Comparison of ENCODE assay signal across 11 mouse cellular contexts in the genomic region with DNA sequence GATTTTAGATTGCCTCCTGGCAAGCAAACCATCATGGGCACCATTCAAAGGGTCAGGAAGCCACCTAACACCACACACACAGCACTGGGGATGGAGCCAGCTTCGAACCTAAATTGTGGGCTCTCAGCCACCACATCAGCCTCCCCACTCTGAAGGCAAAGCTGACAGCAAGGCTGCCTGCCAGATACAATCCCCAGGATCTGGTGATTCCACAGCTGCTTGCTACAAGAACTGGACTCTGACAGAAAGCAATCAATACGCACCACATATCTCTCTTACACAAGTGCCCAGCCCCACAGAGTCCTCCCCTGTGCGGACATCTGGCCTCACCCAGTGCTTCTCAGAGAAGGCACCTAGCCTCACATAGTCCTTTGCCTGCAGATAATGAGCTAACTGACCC. TPM values are rescaled to one million over a fixed set of nuclear protein-coding genes. Genes with fewer than 3 reads are reported as not detected.
DNase-seq lines count a peak whose midpoint lies in the region; ATAC-seq and TF ChIP-seq lines count a peak whose summit lies in the region.
"Had no signal": no experiment of that assay in that cellular context is flagged by ENCODE, and none has a peak within 500 bp of the region (broad histone marks: within the 10 kb centered on the region; RNA-seq: fewer than 3 reads in every experiment).

No protein-coding gene starts in this region.

- no peak overlapping the region for H3K4me2 ChIP-seq in forebrain, embryonic 12.5 days
- H3K4me2 ChIP-seq in forebrain, embryonic 15.5 days (replicated peaks): no peak overlapping the region
- H3K4me2 ChIP-seq in lung, embryonic 14.5 days: peak overlapping the region; percentile 10; the same call in 1 of the 2 replicates
- no peak overlapping the region for H3K4me2 ChIP-seq in embryonic facial prominence, embryonic 14.5 days (ENCODE audit: low read depth, low read length)
- H3K4me2 ChIP-seq in liver, embryonic 16.5 days (ENCODE audit: low read depth, low read length): peak overlapping the region; percentile 42
- H3K4me2 ChIP-seq: limb, embryonic 15.5 days had no signal

- H3K27ac ChIP-seq in forebrain, embryonic 12.5 days: no peak overlapping the region
- H3K27ac ChIP-seq in forebrain, embryonic 15.5 days (replicated peaks): no peak overlapping the region
- peak overlapping the region; percentile 50; the same call in 1 of the 2 replicates for H3K27ac ChIP-seq in lung, embryonic 14.5 days (ENCODE audit: low read depth)
- H3K27ac ChIP-seq in embryonic facial prominence, embryonic 14.5 days (replicated peaks; ENCODE audit: low read depth, low read length): no peak overlapping the region
- peak overlapping the region; percentile 21 for H3K27ac ChIP-seq in liver, embryonic 16.5 days (ENCODE audit: low read length)
- H3K27ac ChIP-seq: limb, embryonic 15.5 days had no signal

- H3K27me3 ChIP-seq in forebrain, embryonic 12.5 days: no peaks in the 10 kb centered on the region
- H3K27me3 ChIP-seq in forebrain, embryonic 15.5 days: no peaks in the 10 kb centered on the region
- no peaks in the 10 kb centered on the region for H3K27me3 ChIP-seq in lung, embryonic 14.5 days (ENCODE audit: insufficient read depth, low read length)
- H3K27me3 ChIP-seq in embryonic facial prominence, embryonic 14.5 days (replicated peaks; ENCODE audit: control insufficient read depth, insufficient read depth, low read length): no peaks in the 10 kb centered on the region
- peaks cover 4% of the 10 kb centered on the region; the same call in 1 of the 2 replicates for H3K27me3 ChIP-seq in liver, embryonic 16.5 days (ENCODE audit: control insufficient read depth, insufficient read depth, low read depth, low read length)
- H3K27me3 ChIP-seq: limb, embryonic 15.5 days had no signal

- peak; percentile 42 for DNase-seq in lung, embryonic 14.5 days
- DNase-seq in lung, postnatal 14 days: no peak
- peak; percentile 39 for DNase-seq in embryonic facial prominence, embryonic 14.5 days (ENCODE audit: low spot score)
- DNase-seq in right cerebral cortex, adult 18-20 months: no peak
- DNase-seq in thymus, postnatal 4 days: no peak
- DNase-seq: cerebellum, postnatal 25 days; layer of hippocampus, postnatal 36 days had no signal

- WGBS in forebrain, embryonic 12.5 days: 71% methylated on average over 3 of the region's 3 CpGs
- WGBS in forebrain, embryonic 15.5 days: 61% methylated on average over 3 of the region's 3 CpGs
- 46% methylated on average over 3 of the region's 3 CpGs for WGBS in lung, embryonic 14.5 days
- WGBS in embryonic facial prominence, embryonic 14.5 days: 46% methylated on average over 3 of the region's 3 CpGs
- 23% methylated on average over 3 of the region's 3 CpGs for WGBS in liver, embryonic 16.5 days (ENCODE audit: insufficient replicate concordance)

- H3K9ac ChIP-seq in forebrain, embryonic 12.5 days: peak overlapping the region; percentile 21; the same call in 1 of the 2 replicates
- H3K9ac ChIP-seq in forebrain, embryonic 15.5 days (replicated peaks): no peak overlapping the region
- H3K9ac ChIP-seq in lung, embryonic 14.5 days: no peak overlapping the region
- no peak overlapping the region for H3K9ac ChIP-seq in embryonic facial prominence, embryonic 14.5 days (ENCODE audit: low read depth, low read length)
- H3K9ac ChIP-seq in liver, embryonic 16.5 days (ENCODE audit: low read depth, low read length): peak overlapping the region; percentile 33
- H3K9ac ChIP-seq: limb, embryonic 15.5 days had no signal

- H3K4me1 ChIP-seq in forebrain, embryonic 12.5 days: peaks cover 65% of the 10 kb centered on the region
- peaks cover 12% of the 10 kb centered on the region; the same call in 1 of the 2 replicates for H3K4me1 ChIP-seq in forebrain, embryonic 15.5 days
- peaks cover 23% of the 10 kb centered on the region; the same call in 1 of the 2 replicates for H3K4me1 ChIP-seq in lung, embryonic 14.5 days (ENCODE audit: insufficient read depth)
- peaks cover 16% of the 10 kb centered on the region; the same call in 1 of the 2 replicates for H3K4me1 ChIP-seq in embryonic facial prominence, embryonic 14.5 days (ENCODE audit: control insufficient read depth, insufficient read depth, low read length)
- peaks cover 26% of the 10 kb centered on the region for H3K4me1 ChIP-seq in liver, embryonic 16.5 days (ENCODE audit: control insufficient read depth, low read depth, low read length)

- H3K36me3 ChIP-seq in forebrain, embryonic 12.5 days (replicated peaks): no peaks in the 10 kb centered on the region
- no peaks in the 10 kb centered on the region for H3K36me3 ChIP-seq in forebrain, embryonic 15.5 days
- H3K36me3 ChIP-seq in lung, embryonic 14.5 days (ENCODE audit: insufficient read depth): 0 out of 2 replicates have a peak, but pooled peaks cover 3% of the 10 kb centered on the region
- no peaks in the 10 kb centered on the region for H3K36me3 ChIP-seq in embryonic facial prominence, embryonic 14.5 days (ENCODE audit: control insufficient read depth, insufficient read depth, low read length)
- no peaks in the 10 kb centered on the region for H3K36me3 ChIP-seq in liver, embryonic 16.5 days (ENCODE audit: control insufficient read depth, insufficient read depth)
- H3K36me3 ChIP-seq: limb, embryonic 15.5 days had no signal

- H3K4me3 ChIP-seq in forebrain, embryonic 12.5 days (replicated peaks): no peak overlapping the region
- H3K4me3 ChIP-seq in forebrain, embryonic 15.5 days: no peak overlapping the region
- H3K4me3 ChIP-seq in lung, embryonic 14.5 days (ENCODE audit: low read depth, low read length): no peak overlapping the region
- H3K4me3 ChIP-seq in embryonic facial prominence, embryonic 14.5 days (ENCODE audit: low read depth, low read length): no peak overlapping the region
- peak overlapping the region; percentile 18; the same call in 1 of the 2 replicates for H3K4me3 ChIP-seq in liver, embryonic 16.5 days (ENCODE audit: low read depth, low read length)
- H3K4me3 ChIP-seq: limb, embryonic 15.5 days had no signal

- TF ChIP-seq CTCF in lung, embryonic 14.5 days (IDR thresholded peaks at IDR 0.05; ENCODE audit: low read depth): no peak

- no peaks in the 10 kb centered on the region for H3K9me3 ChIP-seq in forebrain, embryonic 12.5 days
- no peaks in the 10 kb centered on the region for H3K9me3 ChIP-seq in forebrain, embryonic 15.5 days
- H3K9me3 ChIP-seq in lung, embryonic 14.5 days (ENCODE audit: low read depth, low read length): no peaks in the 10 kb centered on the region
- H3K9me3 ChIP-seq in embryonic facial prominence, embryonic 14.5 days (ENCODE audit: control insufficient read depth, low read length): no peaks in the 10 kb centered on the region
- no peaks in the 10 kb centered on the region for H3K9me3 ChIP-seq in liver, embryonic 16.5 days (replicated peaks; ENCODE audit: control insufficient read depth, low read length)
- H3K9me3 ChIP-seq: limb, embryonic 15.5 days had no signal

- ATAC-seq in forebrain, embryonic 12.5 days (ENCODE audit: low FRiP score): no peak
- no peak for ATAC-seq in forebrain, embryonic 15.5 days (replicated peaks)
- peak; percentile 39; the same call in 1 of the 2 replicates for ATAC-seq in lung, embryonic 14.5 days (ENCODE audit: insufficient read depth)
- ATAC-seq in embryonic facial prominence, embryonic 14.5 days (ENCODE audit: low read depth): no peak
- peak; percentile 77 for ATAC-seq in liver, embryonic 16.5 days (ENCODE audit: low read depth)

RNA-seq across cellular contexts. Expression of a gene that starts 7.4 kb away (rescaled TPM):
- polyA plus RNA-seq in forebrain, embryonic 12.5 days (2016; fragmentation: Nextera tagmentation; extraction: Ambion mirVana): 79.0 and 83.1 TPM in 2 replicates
- polyA plus RNA-seq in forebrain, embryonic 15.5 days (2015; fragmentation: Nextera tagmentation; extraction: Ambion mirVana): 23.5 and 23.8 TPM in 2 replicates
- 204 and 217 TPM in 2 replicates for polyA plus RNA-seq in lung, embryonic 14.5 days (2014; fragmentation: Nextera tagmentation; extraction: Ambion mirVana)
- 77.8 and 94.5 TPM in 2 replicates for polyA plus RNA-seq in embryonic facial prominence, embryonic 14.5 days (2014; fragmentation: Nextera tagmentation; extraction: Ambion mirVana)
- 87.9 and 104 TPM in 2 replicates for polyA plus RNA-seq in liver, embryonic 16.5 days (2015; fragmentation: Nextera tagmentation; extraction: Ambion mirVana)

Comparison
In these comparisons a context has a peak if more than half of its experiments do, and no peak if none do; other contexts are left out.
1. H3K9ac ChIP-seq: peak in forebrain, embryonic 12.5 days (single experiment) and liver, embryonic 16.5 days (single experiment); none in forebrain, embryonic 15.5 days (single experiment), lung, embryonic 14.5 days (single experiment) and embryonic facial prominence, embryonic 14.5 days (single experiment).
2. DNase-seq: peak in lung, embryonic 14.5 days (single experiment) and embryonic facial prominence, embryonic 14.5 days (single experiment); none in lung, postnatal 14 days (single experiment), right cerebral cortex, adult 18-20 months (single experiment) and thymus, postnatal 4 days (single experiment).
3. ATAC-seq: peak in lung, embryonic 14.5 days (single experiment) and liver, embryonic 16.5 days (single experiment); none in forebrain, embryonic 12.5 days (single experiment), forebrain, embryonic 15.5 days (single experiment) and embryonic facial prominence, embryonic 14.5 days (single experiment).
4. H3K27ac ChIP-seq: peak in lung, embryonic 14.5 days (single experiment) and liver, embryonic 16.5 days (single experiment); none in forebrain, embryonic 12.5 days (single experiment), forebrain, embryonic 15.5 days (single experiment) and embryonic facial prominence, embryonic 14.5 days (single experiment).
5. H3K4me2 ChIP-seq: peak in lung, embryonic 14.5 days (single experiment) and liver, embryonic 16.5 days (single experiment); none in forebrain, embryonic 12.5 days (single experiment), forebrain, embryonic 15.5 days (single experiment) and embryonic facial prominence, embryonic 14.5 days (single experiment).